Mouse (Mus musculus): ENCODE results near the gene Kcnq1. TPM values are rescaled to one million over a fixed set of nuclear protein-coding genes. Genes with fewer than 3 reads are reported as not detected.

Gene Kcnq1
- total and polyA plus RNA-seq, 3 experiments, result not detected

GRCm38 (mm10) chr7:143328185-143328915 lies 222.2 kb downstream of the Kcnq1 start:
- Histone ChIP-seq H3K27ac (ENCODE audit: insufficient read depth, low read depth) (no peak overlapping the region), H3K36me3 (replicated peaks in 1 of 2; ENCODE audit: control insufficient read depth in 1 of 2, insufficient read depth in 1 of 2, low read length in 1 of 2) (no peaks in the 10 kb centered on the region), H3K9me3 (replicated peaks; ENCODE audit: low read length) (no peaks in the 10 kb centered on the region), H3K27me3 (replicated peaks) (peaks cover 91% of the 10 kb centered on the region), H3K4me1 (ENCODE audit: control insufficient read depth in 1 of 2, insufficient read depth in 2 of 2) (0 out of 4 replicates have a peak, but pooled peaks cover 0 to 3% of the 10 kb centered on the region in 2 experiments), H3K4me3 (replicated peaks in 1 of 3; ENCODE audit: low read depth in 2 of 3, low read length in 2 of 3, poor library complexity in 1 of 3) (no peak overlapping the region), H3K79me2 (replicated peaks; ENCODE audit: control insufficient read depth, extremely low read depth, insufficient read depth, poor library complexity, severe bottlenecking) (no peaks in the 10 kb centered on the region), H3K4me2 (ENCODE audit: insufficient read depth, low read depth, poor library complexity, severe bottlenecking) (no peak overlapping the region), H3K9ac (ENCODE audit: insufficient read depth, low read depth) (no peak overlapping the region)
- TF ChIP-seq EP300 (IDR thresholded peaks at IDR 0.05; ENCODE audit: low read length) (no peak), MEF2A (IDR thresholded peaks at IDR 0.05; ENCODE audit: borderline replicate concordance, low read depth, low read length) (no peak), KAT2A (IDR thresholded peaks at IDR 0.05; ENCODE audit: insufficient replicate concordance, low read length) (no peak), NELFE (IDR thresholded peaks at IDR 0.05; ENCODE audit: low read depth, low read length) (no peak), ZMIZ1 (IDR thresholded peaks at IDR 0.05; ENCODE audit: low read depth, low read length) (no peak), JUND (conservative IDR thresholded peaks at IDR 0.05; ENCODE audit: low read depth, low read length) (no peak), MXI1 (IDR thresholded peaks at IDR 0.05; ENCODE audit: low read depth, low read length) (no peak), HCFC1 (IDR thresholded peaks at IDR 0.05; ENCODE audit: low read depth, low read length) (no peak), RCOR1 (conservative IDR thresholded peaks at IDR 0.05; ENCODE audit: low read depth, low read length) (no peak), SIN3A (IDR thresholded peaks at IDR 0.05; ENCODE audit: low read length) (no peak), CHD1 (IDR thresholded peaks at IDR 0.05; ENCODE audit: low read depth, low read length) (no peak), MYC (IDR thresholded peaks at IDR 0.05; ENCODE audit: low read depth, low read length) (no peak), MAFK (IDR thresholded peaks at IDR 0.05; ENCODE audit: insufficient replicate concordance, low read length) (no peak), PAX5 (IDR thresholded peaks at IDR 0.05; ENCODE audit: low read length) (no peak), NRF1 (IDR thresholded peaks at IDR 0.05; ENCODE audit: low read depth, low read length) (no peak)
- no peak for DNase-seq (ENCODE audit: extremely low read depth)
- in situ Hi-C loops (cut with MboI; ENCODE audit: low pct_ligation_motif_present, low pct_unique_long_range_greater_than_20kb, low sequenced_read_pairs) (no loop called here), dilution Hi-C loops (cut with MboI; ENCODE audit: extremely low pct_ligation_motif_present, extremely low pct_unique_long_range_greater_than_20kb, low sequenced_read_pairs) (no loop called here)

- Histone ChIP-seq H3K36me3 (replicated peaks in 1 of 2; ENCODE audit: control insufficient read depth in 1 of 2, insufficient read depth in 1 of 2, low read length in 1 of 2) (no peaks in the 10 kb centered on the region), H3K9ac (ENCODE audit: insufficient read depth, low read depth) (no peak overlapping the region), H3K4me1 (ENCODE audit: control insufficient read depth in 1 of 2, insufficient read depth in 2 of 2) (no peaks in the 10 kb centered on the region), H3K27ac (ENCODE audit: insufficient read depth, low read depth) (no peak overlapping the region), H3K4me2 (ENCODE audit: insufficient read depth, low read depth, poor library complexity, severe bottlenecking) (no peak overlapping the region), H3K4me3 (replicated peaks in 1 of 3; ENCODE audit: low read depth in 2 of 3, low read length in 2 of 3, poor library complexity in 1 of 3) (no peak overlapping the region), H3K79me2 (replicated peaks; ENCODE audit: control insufficient read depth, extremely low read depth, insufficient read depth, poor library complexity, severe bottlenecking) (no peaks in the 10 kb centered on the region), H3K9me3 (replicated peaks; ENCODE audit: low read length) (no peaks in the 10 kb centered on the region), H3K27me3 (replicated peaks) (peaks cover 92% of the 10 kb centered on the region)
- in situ Hi-C loops (cut with MboI; ENCODE audit: low pct_ligation_motif_present, low pct_unique_long_range_greater_than_20kb, low sequenced_read_pairs), result no loop called here
- TF ChIP-seq MAFK (IDR thresholded peaks at IDR 0.05; ENCODE audit: insufficient replicate concordance, low read length), result no peak
- no peak for TF ChIP-seq SIN3A (IDR thresholded peaks at IDR 0.05; ENCODE audit: low read length)
- no peak for TF ChIP-seq CHD1 (IDR thresholded peaks at IDR 0.05; ENCODE audit: low read depth, low read length)
- no peak for TF ChIP-seq MAX (IDR thresholded peaks at IDR 0.05; ENCODE audit: low read length)
- TF ChIP-seq USF1 (IDR thresholded peaks at IDR 0.05; ENCODE audit: low read depth, low read length), result no peak
- TF ChIP-seq GABPA (IDR thresholded peaks at IDR 0.05; ENCODE audit: insufficient replicate concordance, low read depth, low read length), result no peak
- TF ChIP-seq MAZ (IDR thresholded peaks at IDR 0.05; ENCODE audit: low read depth, low read length), result no peak
- TF ChIP-seq UBTF (IDR thresholded peaks at IDR 0.05; ENCODE audit: low read depth, low read length), result no peak
- TF ChIP-seq PAX5 (IDR thresholded peaks at IDR 0.05; ENCODE audit: low read length), result no peak
- TF ChIP-seq TBP (conservative IDR thresholded peaks at IDR 0.05; ENCODE audit: low read depth, low read length), result no peak
- no peak for TF ChIP-seq CTCF (conservative IDR thresholded peaks at IDR 0.05 in 1 of 2, IDR thresholded peaks at IDR 0.05 in 1 of 2; ENCODE audit: low read depth in 2 of 2, low read length in 2 of 2)
- no peak for TF ChIP-seq JUND (conservative IDR thresholded peaks at IDR 0.05; ENCODE audit: low read depth, low read length)
- TF ChIP-seq TCF12 (IDR thresholded peaks at IDR 0.05; ENCODE audit: low read depth, low read length), result no peak
- TF ChIP-seq ETS1 (conservative IDR thresholded peaks at IDR 0.05; ENCODE audit: low read depth, low read length), result no peak
- no peak for TF ChIP-seq ZMIZ1 (IDR thresholded peaks at IDR 0.05; ENCODE audit: low read depth, low read length)
- no peak for TF ChIP-seq MYC (IDR thresholded peaks at IDR 0.05; ENCODE audit: low read depth, low read length)
- no peak for TF ChIP-seq ZC3H11A (IDR thresholded peaks at IDR 0.05; ENCODE audit: low read depth, low read length)
- no peak for TF ChIP-seq ZKSCAN1 (IDR thresholded peaks at IDR 0.05; ENCODE audit: borderline replicate concordance, low read depth, low read length)
- TF ChIP-seq USF2 (conservative IDR thresholded peaks at IDR 0.05; ENCODE audit: low read depth, low read length), result no peak
- no peak for DNase-seq (ENCODE audit: extremely low read depth)
- dilution Hi-C loops (cut with MboI; ENCODE audit: extremely low pct_ligation_motif_present, extremely low pct_unique_long_range_greater_than_20kb, low sequenced_read_pairs), result no loop called here
Observed at GRCm38 (mm10) chr7:143329110-143329810, 223.1 kb downstream of the Kcnq1 start.
